Mouse (Mus musculus): ENCODE data around the gene Txnrd1.

Gene Txnrd1

GRCm38 (mm10) chr10:82913238-82913637, 79.5 kb downstream of the Txnrd1 start:
- DNase-seq (ENCODE audit: extremely low spot score, low spot score), result no peak

DNA sequence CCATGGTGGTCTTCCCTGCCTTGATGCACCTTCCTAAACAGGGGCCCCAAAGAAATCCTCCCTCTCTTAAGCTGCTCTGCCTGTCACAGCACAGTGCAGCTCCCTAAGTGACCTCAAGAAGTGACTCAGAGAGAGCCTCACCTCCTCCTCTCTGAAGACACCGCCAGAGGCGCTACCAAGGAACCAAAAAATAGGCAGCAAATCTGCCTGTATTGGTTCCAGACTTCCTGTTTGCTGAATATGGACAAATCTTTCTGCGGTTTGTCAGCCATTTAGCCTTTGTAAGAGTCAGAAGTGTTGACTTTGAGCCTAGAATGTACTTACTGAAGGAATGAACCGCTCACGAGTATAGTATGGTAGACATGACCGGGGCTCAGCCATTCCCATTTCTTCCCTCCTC, 80.0 kb downstream of the Txnrd1 start:
- no peak for DNase-seq (ENCODE audit: extremely low spot score, low spot score)

DNA sequence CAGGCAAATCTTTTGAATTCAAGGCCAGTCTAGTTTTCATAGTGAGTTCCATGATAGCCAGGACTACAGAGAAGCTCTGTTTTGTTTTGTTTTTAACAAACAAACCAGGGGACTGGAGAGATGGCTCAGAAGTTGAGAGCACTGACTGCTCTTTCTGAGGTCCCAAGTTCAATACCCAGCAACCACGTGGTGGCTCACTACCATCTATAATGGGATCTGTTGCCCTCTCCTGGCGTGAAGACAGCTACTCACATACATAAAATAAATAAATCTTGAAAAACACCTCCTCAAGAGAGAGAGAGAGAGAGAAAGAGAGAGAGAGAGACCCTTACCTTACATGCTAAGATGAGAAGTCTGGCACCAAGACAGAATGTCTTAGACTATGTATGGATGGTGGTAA, 84.9 kb downstream of the Txnrd1 start:
- no peak for DNase-seq (ENCODE audit: extremely low spot score, low spot score)

DNA sequence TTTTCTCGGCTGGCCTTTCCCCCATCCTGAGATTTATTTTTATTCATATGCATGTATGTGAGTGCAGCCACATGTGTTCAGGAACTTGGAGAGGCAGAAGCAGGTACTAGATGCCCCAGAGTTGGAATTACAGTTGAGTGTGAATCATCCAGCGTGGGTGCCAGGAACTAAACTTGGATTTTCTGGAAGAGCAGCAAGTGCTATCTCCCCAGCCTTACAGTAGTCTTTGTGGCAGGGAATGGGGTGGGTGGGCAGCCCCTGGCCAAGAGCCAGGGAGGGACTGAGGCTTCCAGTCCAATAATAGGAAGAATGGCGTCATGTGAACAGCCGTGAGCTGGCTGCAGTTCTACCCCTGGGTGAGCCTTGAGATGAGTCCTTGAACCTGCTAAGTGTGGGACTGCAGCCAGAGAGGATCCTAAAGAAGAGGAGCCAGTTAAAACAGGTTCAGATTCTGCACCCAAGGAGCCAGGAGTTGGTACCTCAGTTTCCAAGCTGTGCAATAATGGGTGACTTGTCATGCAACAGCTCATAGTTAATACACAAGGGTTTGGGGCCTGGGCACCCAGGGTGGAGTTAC, 85.7 kb downstream of the Txnrd1 start:
- no peak for DNase-seq (ENCODE audit: extremely low spot score, low spot score)

- DNase-seq (ENCODE audit: extremely low spot score, low spot score), result no peak
Observed at GRCm38 (mm10) chr10:82923547-82923946, 89.8 kb downstream of the Txnrd1 start.

- no peak for DNase-seq (ENCODE audit: extremely low spot score, low spot score)
Observed at GRCm38 (mm10) chr10:82924750-82925149, 91.0 kb downstream of the Txnrd1 start.

- DNase-seq (ENCODE audit: extremely low spot score, low spot score), result no peak
Observed at GRCm38 (mm10) chr10:82925624-82926023, 91.9 kb downstream of the Txnrd1 start.

GRCm38 (mm10) chr10:82935018-82935633, 101.4 kb downstream of the Txnrd1 start:
- DNase-seq (ENCODE audit: extremely low spot score, low spot score), result no peak

- DNase-seq (ENCODE audit: extremely low spot score, low spot score), result no peak
Observed at GRCm38 (mm10) chr10:82935774-82936173, 102.0 kb downstream of the Txnrd1 start.
